Mouse (Mus musculus) adrenal gland, postnatal 36 days (tissue): Measurements from ENCODE around the gene Fggy. TPM values are rescaled to one million over a fixed set of nuclear protein-coding genes. Genes with fewer than 3 reads are reported as not detected.

Source experiments
- DNase-seq, 2 experiments: peaks; one replicate each; pipeline ENCODE4 v3.0.0; 2021; ENCODE audit warnings: mixed read lengths in 1 of 2
- total RNA-seq, 2 experiments: library from RNA; stranded (reverse); gene quantifications; 2 replicates each; pipeline ENCODE4 v1.2.3; 2021

Fggy gene
- total RNA-seq, 2 experiments from 2014 or later, result 39.7 to 68.0 TPM

- no peak for DNase-seq
Measured at GRCm38 (mm10) chr4:95778528-95778927, 221.2 kb downstream of the Fggy start.

- no peak for DNase-seq
Measured at GRCm38 (mm10) chr4:95784146-95784895, 227.0 kb downstream of the Fggy start.

- DNase-seq, result no peak
Measured at GRCm38 (mm10) chr4:95787609-95788008, 230.3 kb downstream of the Fggy start.

GRCm38 (mm10) chr4:95788867-95789266, 231.6 kb downstream of the Fggy start:
- DNase-seq, result no peak

GRCm38 (mm10) chr4:95791913-95792475, 234.7 kb downstream of the Fggy start:
- no peak for DNase-seq

- no peak for DNase-seq
Measured at GRCm38 (mm10) chr4:95793647-95794328, 236.5 kb downstream of the Fggy start.

GRCm38 (mm10) chr4:95794651-95795050, 237.3 kb downstream of the Fggy start:
- no peak for DNase-seq

- DNase-seq, result no peak
Measured at GRCm38 (mm10) chr4:95795283-95795682, 238.0 kb downstream of the Fggy start.

- DNase-seq, result no peak
Measured at GRCm38 (mm10) chr4:95819650-95820049, 262.3 kb downstream of the Fggy start.

- peak; percentile 45 to 47 for DNase-seq
Measured at GRCm38 (mm10) chr4:95821906-95822579, 264.7 kb downstream of the Fggy start.

GRCm38 (mm10) chr4:95828164-95828563, 270.9 kb downstream of the Fggy start:
- DNase-seq, result no peak

- DNase-seq, result no peak
Measured at GRCm38 (mm10) chr4:95830320-95830719, 273.0 kb downstream of the Fggy start.

GRCm38 (mm10) chr4:95839860-95840259, 282.6 kb downstream of the Fggy start:
- no peak for DNase-seq

- no peak for DNase-seq
Measured at GRCm38 (mm10) chr4:95840389-95841053, 283.2 kb downstream of the Fggy start.

- no peak for DNase-seq
Measured at GRCm38 (mm10) chr4:95845981-95846617, 288.8 kb downstream of the Fggy start.

- DNase-seq, result no peak
Measured at GRCm38 (mm10) chr4:95847219-95847618, 289.9 kb downstream of the Fggy start.

GRCm38 (mm10) chr4:95847664-95848063, 290.4 kb downstream of the Fggy start:
- DNase-seq, result no peak

- no peak for DNase-seq
Measured at GRCm38 (mm10) chr4:95849497-95849896, 292.2 kb downstream of the Fggy start.

- no peak for DNase-seq
Measured at GRCm38 (mm10) chr4:95850044-95850739, 292.9 kb downstream of the Fggy start.

- no peak for DNase-seq
Measured at GRCm38 (mm10) chr4:95852257-95852656, 294.9 kb downstream of the Fggy start.

GRCm38 (mm10) chr4:95856008-95856407, 298.7 kb downstream of the Fggy start:
- no peak for DNase-seq
